Mouse (Mus musculus) frontal cortex, postnatal 25 days (tissue): ENCODE results near the gene Zbtb7a.

Experiments used
- DNase-seq, 2 experiments: peaks; one replicate each; pipeline ENCODE4 v3.0.0; 2022; ENCODE audit warnings: low spot score in 2 of 2

Gene Zbtb7a

DNA sequence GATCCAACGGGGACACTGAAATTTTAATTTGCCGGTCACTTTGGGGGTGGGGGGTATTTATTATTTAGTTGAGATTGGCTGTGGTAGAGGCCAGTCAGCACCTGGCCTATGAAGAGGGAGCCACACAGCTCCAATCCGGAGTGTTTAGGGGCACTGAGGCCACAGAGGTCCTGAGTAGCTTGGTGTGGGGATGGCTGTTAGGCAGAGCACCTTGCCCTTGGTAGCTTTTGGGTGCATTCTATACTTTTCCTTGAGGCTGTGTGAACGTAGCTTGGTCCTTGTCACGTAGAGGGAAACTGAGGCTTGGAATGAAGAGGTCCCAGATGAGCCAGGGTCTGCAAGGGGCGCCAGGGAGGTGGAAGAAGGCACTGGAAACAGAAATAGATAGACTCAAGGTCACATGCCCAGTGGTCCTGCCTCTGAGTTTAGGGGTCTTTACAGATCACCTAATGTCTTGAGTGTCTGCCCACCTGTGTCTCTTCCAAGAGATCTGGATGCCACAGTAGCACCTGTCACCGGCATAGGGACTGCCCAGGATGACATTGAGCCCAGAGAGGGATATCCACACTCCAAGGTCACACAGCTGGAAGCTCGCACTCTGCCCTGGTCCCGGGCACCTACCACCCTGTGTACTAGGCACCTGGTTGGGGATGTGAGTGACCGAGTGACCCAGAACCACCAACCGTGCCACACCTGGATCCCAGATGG is 4.0 kb downstream of the Zbtb7a start:
- DNase-seq = no peak

DNA sequence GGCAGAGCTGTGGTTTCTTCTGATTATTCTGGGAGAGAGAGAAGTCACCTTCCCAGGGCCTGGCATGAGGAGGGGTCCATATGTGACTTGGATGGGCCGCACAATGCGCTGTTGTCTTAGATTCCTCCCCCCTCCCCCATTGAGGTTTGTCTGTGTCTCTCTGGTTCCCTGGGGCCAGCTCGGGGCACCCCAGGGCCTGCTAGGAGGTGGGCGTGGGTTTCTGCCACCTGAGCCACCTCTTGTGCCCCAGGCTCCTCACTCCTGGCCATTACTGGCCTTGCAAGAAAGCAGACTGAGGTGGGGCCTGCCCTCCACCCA is 4.5 kb downstream of the Zbtb7a start:
- DNase-seq = no peak

DNA sequence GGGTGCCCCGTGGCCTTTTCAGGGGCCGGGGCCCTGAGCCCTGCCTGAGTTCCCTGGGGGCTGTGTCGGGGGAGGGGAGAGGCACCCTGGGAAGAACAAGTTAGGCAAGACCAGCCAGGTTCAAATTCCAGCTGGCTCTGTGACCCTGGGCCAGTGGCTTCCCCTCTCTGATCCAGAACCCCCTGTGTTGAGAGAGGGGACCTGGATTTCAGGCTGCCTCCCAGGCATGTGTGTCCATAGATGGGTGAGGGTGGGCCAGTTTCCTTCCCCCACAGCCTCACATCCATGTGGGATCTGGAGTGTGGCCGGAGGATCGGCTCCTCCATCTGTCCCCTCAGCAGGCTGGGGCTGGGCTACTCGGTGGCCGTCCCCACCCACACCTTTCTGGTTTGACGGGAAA is 5.0 kb downstream of the Zbtb7a start:
- no peak for DNase-seq

DNA sequence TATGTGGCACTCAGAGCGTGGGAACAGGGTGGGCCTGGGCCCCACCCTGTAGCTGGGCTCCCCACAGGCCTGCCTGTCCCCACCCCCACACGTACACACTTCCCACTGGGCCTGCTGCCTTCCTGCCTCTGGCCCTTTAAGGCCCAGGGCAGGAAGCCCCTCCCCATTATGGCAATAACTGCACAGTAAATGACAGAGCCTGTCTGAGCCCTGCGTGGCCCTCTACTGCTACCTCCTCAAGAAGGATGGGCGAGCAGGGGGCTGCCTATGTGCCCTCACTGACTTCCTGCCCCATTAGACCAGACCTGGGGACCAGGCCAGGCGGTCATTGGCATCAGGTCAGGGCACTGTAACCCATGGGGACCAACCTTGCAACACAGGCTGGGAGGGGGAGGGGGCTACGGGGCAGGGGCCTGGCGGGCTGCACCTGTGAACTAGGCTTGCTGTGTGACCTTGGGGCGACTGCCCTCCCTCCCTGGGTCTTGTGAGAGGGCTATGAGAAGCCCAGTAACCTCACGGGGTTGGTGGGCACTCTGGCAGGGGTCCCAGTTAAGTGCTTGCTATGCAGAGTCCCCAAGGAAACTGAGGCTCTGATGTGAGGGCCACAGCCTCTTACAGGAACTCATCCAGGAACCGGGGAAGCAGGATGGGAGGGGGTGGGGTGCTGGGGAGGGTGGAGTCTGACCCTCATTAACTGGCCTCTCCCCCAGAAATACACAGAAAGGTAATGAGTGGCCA is 5.9 kb downstream of the Zbtb7a start:
- DNase-seq = no peak

DNA sequence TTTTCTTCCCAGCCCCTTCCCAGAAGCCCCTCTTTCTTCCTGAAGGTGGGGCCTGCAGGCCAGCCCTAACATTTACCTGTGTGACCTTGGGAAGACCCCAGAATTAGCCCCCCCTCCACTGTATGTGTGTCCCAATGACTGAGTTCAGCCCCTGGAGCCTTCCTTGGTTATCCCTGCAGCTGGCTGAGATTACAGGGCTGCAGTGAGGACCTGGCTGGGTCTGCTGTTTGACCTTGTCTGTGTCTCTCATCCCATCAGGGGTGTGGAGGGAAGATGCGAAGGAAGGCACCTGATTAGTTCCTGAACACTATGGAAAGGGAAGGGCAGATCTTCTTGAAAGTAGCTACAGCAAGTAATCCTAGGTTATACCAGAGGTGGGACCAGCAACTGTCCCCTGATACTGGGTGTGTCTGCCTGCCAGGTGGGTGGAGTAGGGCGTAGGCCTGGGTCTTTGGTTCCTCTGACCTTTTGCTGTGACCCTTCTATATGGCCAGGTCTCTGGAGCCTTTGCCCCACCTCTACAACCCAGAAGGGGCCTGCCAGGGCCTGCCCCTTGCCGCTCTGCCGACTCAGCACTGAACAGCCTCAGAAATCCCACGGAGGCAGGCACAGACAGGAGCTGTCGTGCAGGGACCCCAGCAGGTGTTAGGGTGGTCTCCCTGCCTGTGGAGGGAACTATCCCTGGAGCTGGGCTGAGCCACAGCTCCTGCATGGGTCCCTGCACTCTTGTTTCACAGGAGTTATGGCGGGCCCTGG is 6.6 kb downstream of the Zbtb7a start:
- no peak for DNase-seq

DNA sequence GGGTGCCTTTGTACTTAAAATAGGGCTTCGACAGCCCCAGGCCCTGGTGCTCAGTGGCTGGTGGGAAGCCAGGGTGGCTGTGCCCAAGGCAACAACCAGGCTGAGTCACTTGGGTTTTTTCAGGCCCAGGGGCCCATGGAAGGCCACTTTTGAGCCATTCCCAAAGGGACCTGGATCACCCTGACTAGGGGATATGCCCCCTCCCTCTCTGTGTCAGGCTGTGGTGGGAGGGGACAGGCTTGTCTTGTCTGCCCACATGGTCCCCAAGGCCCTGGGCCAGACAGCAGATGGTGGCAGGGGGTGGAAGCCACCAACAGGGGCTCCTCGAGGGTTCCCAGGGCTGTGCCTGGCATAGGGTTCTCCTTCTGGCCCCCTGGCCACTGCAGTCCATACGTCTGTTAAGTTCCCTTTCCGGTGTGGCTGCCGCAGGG is 7.5 kb downstream of the Zbtb7a start:
- DNase-seq = no peak

DNA sequence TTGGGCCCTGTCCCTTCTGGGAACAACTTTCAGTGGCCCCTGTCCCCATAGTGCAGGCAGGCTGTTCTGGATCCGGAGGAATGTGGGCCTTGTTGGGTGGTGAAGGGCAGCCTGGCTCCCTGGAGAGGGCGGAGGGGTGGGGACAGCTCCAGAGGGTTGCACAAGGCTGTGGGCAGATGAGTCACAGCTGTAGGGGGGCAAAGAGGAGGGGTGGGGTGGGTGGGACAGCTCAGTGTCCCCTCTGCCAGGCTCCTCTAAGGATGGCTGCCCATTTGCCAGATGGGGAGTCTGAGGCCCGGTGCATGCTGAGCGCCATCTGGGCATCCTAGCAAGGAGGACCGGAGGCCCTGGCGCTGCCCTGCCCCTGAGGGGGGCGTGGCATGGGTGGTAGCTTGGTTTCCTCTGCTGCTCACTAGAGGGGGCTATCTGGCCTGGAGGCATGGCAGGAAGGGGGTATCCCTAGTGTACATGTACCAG is 8.2 kb downstream of the Zbtb7a start:
- no peak for DNase-seq

DNA sequence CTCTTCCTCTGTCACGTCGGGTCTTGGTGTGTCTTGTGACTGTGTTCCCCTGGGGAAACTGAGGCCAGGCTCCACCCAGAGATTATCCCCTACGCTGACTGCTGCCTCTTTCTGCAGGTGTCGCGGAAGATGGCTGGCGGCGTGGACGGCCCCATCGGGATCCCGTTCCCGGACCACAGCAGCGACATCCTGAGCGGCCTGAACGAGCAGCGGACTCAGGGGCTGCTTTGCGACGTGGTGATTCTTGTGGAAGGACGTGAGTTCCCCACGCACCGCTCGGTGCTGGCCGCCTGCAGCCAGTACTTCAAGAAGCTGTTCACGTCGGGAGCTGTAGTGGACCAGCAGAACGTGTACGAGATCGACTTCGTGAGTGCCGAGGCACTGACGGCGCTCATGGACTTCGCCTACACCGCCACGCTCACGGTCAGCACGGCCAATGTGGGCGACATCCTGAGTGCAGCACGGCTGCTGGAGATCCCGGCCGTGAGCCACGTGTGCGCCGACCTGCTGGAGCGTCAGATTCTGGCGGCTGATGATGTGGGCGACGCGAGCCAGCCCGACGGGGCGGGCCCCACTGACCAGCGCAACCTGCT is 8.9 kb downstream of the Zbtb7a start:
- no peak for DNase-seq

DNA sequence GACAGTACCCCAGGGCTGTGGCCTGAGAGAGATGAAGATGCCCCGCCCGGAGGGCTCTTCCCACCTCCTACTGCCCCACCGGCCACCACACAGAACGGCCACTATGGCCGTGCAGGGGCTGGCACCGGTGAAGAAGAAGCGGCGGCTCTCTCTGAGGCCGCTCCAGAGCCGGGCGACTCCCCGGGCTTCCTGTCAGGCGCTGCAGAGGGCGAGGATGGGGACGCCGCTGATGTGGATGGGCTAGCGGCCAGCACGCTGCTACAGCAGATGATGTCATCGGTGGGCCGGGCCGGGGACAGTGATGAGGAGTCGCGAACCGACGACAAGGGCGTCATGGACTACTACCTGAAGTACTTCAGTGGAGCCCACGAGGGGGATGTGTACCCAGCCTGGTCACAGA is 9.6 kb downstream of the Zbtb7a start:
- DNase-seq = no peak

DNA sequence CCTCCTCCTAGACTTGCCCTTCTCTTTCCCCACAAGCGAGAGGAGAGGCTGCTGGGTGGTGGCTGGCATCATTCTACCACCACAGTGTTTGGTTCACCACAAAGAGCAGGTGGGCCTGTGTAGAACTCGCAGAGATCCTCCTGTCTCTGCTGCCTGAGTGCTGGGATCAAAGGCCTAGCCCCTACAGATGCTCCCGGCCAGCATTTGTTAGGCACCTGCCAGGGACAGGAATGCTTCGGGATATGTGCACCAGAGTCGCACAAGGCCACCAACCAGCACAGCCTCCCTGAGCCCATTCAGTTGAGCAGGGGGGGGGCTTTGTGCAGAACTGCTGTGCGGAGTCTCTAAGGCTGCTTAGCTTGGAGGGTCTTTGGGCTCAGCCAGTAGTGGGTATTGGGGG is 10.3 kb downstream of the Zbtb7a start:
- DNase-seq = no peak

DNA sequence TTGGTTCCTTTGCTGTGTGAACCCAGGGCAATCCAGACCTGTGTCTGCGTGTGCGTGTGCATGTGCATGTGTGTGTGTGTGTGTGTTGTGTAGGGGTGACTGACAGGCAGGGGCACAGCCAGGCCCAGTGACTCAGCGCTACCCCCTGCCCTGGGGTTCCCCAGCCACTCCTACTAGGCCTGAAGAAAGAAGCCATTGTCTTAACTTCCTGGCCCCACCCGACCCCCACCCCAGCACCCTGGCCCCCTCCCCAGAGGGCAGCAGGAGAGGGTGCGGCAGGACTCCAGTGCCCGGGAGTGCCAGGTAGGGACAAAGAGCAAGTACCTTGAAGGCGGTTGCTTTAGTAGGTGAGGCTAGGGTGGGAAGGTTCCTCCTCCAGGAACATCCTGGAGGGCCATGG is 10.8 kb downstream of the Zbtb7a start:
- no peak for DNase-seq

DNA sequence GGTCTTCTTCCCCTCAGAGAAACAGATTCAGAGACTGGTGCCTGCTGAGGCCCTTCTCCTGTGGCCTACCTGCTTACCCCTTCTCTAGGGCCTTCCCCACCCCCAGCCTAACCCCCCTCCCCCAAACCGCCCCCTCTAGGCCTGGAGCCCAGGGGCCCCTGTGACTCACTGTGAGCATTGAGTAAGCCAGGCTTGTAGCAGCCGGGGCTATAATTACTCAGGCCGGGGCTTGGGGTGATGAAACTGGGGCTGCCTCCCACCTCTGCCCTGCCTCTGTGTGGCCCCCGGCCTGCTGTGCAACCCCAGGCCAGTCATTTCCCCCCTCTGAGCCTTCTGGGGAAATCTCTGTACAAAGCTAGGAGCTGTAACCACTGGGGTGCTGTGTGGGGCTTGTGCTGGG is 11.3 kb downstream of the Zbtb7a start:
- DNase-seq = no peak

DNA sequence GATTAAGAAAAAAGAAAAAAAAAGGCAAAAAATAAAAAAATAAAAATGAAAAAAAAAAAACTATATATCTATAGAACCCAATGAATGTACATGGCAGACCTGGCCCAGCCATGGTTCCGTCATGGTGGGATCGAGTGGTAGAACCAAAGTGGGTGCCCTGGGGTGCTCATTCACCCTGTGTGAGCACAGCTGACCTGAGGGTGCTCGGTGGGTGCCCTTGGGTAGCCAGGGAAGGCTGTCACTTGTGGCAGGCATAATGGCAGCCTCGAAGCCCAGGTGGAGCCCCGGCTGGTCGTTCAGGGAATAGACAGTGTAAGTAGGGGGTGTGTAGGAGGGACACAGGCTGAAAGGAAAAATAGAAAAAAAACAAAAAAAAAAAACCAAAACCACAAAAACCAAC is 16.2 kb downstream of the Zbtb7a start:
- no peak for DNase-seq

DNA sequence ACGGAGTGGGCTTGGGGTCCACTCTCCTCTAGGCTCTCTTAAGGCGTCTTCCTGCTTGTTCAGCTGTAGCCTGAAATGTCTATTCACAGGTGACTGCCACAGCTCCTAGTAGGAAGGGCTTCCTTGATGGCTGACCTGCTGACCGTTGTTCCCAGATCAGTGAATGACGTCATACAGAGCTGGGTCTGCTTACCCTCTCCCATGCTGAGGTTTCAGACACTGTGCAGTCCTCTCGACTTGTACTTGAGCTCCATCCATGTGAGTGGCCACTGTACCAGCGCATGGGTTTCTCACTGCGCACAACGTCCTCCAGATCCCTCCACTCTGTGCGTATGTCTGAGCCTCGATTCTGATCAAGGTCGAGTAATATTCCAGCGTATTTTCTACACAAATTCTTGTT is 17.6 kb downstream of the Zbtb7a start:
- no peak for DNase-seq

DNA sequence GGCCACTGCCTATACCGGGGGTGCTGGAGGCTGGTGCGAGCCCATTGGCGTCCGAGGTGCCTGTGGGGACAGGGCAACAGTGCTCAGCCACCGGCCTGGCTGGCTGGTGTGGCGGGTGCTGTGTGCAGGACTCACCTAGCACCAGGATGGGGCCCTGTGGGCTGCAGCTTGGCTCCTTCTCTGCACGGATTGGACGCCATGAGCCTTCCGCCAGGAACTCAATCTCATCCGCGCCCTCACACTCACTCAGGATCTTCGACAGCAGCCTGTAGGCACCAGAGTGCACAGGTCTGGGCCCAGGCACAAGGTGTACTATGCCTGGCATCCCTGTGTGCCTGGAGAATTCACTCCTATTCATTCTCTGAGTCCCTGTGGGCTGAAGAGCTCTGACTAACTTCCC is 19.3 kb downstream of the Zbtb7a start:
- DNase-seq = no peak

DNA sequence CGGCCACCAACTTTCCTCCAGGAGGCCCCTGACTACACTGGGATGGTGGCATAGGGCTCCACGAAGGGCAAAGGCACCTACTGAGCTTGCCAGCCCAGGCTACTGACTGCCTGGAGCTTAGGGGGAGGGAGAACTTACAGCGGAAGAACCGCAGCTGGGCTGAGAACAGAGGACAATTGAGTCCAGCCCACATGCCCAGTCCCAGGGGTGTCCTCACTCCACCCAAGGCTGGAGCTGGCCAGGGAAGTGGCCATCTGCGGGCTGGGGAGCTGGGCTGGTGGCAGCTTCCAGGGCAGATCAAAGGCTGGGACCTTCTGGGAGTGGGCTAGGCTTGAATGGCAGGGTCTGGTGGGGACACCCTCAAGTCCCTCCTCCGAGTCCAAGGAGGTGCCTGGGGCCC is 19.7 kb downstream of the Zbtb7a start:
- no peak for DNase-seq

DNA sequence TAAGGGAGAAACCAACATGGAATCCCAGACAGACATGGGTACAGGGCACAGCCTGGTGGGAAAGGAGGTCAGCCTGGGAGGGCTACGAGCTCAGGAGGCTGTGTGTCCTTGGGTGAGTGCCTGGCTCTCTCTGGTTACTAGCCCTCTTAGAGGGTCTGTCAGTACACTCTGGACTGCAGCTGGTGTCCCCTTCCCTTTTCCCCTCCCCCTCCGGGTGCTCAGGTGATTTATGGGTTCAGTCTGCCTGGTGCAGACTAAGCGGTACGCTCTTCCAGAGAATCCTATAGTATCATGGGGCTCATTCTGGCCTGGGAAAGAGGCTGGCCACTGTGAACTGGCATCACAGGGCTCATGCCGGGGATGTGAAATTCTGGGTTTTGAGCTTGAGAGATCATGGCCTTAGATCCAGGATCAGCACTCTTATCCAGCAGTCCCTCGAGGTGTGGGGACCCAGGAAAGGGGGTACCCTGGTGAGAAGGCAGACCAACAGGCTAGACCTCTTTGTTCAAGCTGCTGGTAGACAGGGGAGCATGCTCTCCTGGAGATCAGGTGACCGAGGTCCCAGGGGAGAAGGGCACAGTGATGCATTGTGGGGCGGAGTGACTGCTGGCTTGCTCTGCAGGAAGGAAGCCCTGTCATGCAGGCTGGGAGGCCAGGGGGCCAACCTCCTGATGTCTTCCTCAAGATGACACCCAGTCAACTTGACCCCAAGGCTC is 26.7 kb downstream of the Zbtb7a start:
- no peak for DNase-seq

DNA sequence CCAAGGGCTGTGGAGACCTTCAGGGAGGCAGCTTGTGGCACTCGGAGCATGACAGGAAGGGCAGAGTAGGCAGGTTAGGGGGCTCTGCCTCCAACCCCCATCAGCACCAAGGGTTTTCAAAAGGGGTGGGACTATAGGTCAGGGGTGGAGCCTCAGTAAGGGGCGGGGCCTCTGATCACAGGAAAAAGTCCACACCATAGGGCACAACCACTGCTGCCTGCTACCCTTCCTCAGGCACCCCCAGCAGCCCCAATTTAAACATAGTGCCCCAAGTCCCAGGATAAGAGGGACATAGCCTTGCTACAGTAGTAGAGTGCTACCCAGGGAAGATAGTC is 27.3 kb downstream of the Zbtb7a start:
- no peak for DNase-seq

DNA sequence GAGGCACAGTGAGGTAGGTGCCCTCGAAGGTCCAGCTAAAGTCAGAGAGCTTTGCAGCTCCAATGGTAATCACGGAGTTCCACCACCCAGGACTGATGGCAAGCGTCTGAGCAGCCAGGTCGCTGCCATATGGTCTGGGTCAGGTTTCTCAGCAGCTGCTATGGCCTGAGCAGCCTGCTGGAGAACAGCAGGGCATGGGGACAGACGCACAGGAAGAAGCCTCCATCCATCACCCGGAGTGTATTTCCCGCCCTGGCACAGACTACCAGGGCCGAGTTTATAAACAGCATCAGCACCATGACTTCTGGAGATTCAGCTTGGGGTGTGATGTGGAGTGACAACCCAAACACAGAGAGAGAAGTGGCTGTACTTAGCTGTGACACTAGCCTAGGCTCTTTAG is 30.1 kb downstream of the Zbtb7a start:
- no peak for DNase-seq

DNA sequence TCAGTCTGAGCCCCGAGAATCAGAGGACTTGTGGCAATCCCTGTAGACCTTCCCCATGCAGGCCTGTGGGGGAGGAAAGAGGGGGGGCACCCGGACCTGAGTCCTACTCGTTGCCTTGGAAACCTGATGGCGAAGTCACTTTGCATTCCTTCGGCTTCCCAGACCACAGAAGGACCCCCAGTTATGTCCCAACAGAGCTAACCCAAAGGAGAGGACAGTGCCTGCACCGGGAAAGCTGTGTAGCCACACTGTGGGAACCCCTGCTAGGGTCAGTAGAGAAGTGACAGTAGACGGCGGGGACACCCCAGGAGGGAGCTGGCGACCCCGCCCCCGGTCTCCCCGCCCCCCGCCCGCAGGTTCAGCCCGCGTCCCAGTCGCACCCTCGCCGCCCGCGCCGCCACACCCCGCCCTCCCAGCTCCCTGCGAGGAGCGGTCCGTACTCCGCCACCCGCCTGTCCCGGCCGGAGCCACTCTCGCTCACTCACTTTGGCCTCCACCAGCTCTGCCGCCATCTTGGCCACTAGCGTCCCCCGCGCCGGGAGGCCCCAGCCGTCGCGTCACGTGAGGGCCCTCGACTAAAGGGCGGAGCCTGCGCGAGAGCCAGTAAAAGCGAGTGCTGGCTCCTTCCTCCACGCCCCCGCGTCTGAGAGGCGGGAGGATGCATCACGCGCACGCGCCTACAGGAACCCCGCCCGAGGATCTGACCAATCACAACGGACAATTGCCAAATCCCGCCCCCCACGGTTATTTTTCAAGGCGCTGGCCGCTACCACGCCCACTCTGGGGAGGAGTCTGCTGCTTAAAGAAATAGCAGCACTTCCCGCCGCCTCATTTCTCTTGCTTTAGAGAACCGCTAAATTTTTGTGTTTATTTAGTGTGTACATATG is 32.4 kb downstream of the Zbtb7a start, which contains the start of gene Pias4:
Gene Pias4 (minus strand): TSS at position 724 of the 887 bp plus-strand sequence.
- DNase-seq = peak; percentile 100

DNA sequence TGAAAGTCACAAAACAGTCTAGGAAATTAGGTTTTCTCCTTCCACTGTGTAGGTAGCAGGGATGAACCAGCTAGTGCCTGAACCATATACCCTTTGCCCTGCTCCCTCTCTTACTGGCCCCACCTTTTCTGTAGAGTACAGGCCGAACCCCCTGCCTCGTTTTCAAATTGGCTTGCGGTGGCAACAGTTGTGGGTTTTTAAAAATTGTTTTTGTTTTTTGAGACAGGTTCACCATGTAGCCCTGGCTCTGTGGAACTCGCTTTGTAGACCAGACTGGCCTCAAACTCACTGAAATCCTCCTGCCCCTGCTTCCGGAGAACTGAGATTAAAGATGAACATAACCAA is 33.0 kb downstream of the Zbtb7a start:
- no peak for DNase-seq
